Mouse (Mus musculus) urinary bladder, adult 2 months (tissue): ENCODE data around the gene Gprin1. TPM values are rescaled to one million over a fixed set of nuclear protein-coding genes. Genes with fewer than 3 reads are reported as not detected.
"Not testable (repeated sequence)": the region's sequence is repeated elsewhere in the genome, so short reads cannot be mapped to it uniquely, and the experiment has no call there.

Experiments
- DNase-seq: peaks from one replicate; pipeline ENCODE4 v3.0.0; 2022; ENCODE audit warnings: low spot score
- polyA plus RNA-seq: library from polyadenylated mRNA; depleted of rRNA; stranded (reverse); fragments of >200 nt; gene quantifications from 2 replicates; pipeline ENCODE4 v1.2.3, GENCODE M21; 2012; rRNA removed

The Gprin1 gene
- 0.07 and 0.10 TPM in 2 replicates for polyA plus RNA-seq

GRCm38 (mm10) chr13:54749864-54750411, at the start of gene Gprin1:
Gprin1 (minus strand) TSS chr13:54749874.
- DNase-seq: no peak

DNA sequence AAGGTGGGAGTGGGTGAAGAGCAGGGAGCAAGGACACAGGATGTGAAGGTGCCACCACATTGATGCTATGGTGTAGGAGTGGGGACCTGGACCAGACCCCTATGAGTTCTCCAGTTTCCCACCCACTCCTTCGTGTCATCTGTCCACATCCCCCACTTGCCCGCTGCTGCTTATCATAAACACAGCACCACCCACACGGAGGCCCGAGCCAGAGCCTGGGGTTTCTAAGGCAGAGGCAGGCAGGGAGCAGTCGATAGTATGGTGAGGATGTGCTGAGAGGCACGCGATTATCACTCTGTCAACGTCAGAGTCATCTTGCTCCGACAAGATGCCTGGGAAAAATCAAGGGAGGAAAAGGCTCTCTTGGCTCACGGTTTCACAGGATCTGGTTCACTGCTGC, 49.1 kb upstream of the Gprin1 start:
- no peak for DNase-seq

- no peak for DNase-seq
Measured at GRCm38 (mm10) chr13:54797861-54798643, 48.4 kb upstream of the Gprin1 start.

GRCm38 (mm10) chr13:54797356-54797755, 47.7 kb upstream of the Gprin1 start:
- DNase-seq: no peak

GRCm38 (mm10) chr13:54794843-54795242, 45.2 kb upstream of the Gprin1 start:
- no peak for DNase-seq

- DNase-seq: no peak
Measured at GRCm38 (mm10) chr13:54794002-54794577, 44.4 kb upstream of the Gprin1 start.

DNA sequence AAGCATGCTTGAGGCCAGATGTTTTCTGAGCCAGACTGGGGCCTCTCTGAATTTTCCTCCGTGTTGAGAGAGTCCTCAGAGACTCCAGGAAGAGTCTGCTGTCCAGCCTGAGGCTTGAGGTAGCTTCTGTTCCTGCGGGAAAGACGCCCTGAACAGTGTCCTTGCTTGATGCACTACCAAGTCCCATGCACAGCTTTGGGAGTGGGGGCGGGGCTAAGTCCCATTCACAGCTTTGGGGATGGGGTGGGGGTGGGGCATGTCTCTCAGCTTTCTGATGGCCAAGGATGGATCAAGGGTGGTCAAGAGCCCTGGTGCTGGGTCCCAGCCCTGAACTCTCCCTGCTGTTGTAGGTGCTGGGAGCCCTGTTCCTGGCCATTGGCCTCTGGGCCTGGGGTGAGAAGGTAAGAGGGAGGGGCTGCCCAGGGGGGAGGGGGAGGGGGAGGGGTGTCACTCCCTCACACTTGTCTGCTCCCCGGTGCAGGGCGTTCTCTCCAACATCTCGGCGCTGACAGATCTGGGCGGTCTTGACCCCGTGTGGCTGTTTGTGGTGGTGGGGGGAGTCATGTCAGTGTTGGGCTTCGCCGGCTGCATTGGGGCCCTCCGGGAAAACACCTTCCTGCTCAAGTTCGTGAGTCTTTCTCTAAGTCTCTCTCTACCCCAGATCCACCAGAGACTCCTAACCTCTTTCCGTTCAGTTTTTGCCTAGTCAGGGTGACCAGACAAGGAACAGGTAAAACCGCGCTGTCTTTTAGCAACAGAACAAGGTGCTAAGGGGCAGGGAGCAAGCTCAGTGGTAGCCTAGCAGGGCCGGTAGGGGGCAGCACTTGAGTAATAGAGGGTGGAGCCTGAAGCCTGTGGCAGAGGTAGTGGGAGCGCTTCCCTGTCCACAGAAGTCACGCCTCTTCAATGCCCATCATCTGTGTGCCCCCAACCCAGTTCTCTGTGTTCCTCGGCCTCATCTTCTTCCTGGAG, 42.9 kb upstream of the Gprin1 start:
- no peak for DNase-seq

DNA sequence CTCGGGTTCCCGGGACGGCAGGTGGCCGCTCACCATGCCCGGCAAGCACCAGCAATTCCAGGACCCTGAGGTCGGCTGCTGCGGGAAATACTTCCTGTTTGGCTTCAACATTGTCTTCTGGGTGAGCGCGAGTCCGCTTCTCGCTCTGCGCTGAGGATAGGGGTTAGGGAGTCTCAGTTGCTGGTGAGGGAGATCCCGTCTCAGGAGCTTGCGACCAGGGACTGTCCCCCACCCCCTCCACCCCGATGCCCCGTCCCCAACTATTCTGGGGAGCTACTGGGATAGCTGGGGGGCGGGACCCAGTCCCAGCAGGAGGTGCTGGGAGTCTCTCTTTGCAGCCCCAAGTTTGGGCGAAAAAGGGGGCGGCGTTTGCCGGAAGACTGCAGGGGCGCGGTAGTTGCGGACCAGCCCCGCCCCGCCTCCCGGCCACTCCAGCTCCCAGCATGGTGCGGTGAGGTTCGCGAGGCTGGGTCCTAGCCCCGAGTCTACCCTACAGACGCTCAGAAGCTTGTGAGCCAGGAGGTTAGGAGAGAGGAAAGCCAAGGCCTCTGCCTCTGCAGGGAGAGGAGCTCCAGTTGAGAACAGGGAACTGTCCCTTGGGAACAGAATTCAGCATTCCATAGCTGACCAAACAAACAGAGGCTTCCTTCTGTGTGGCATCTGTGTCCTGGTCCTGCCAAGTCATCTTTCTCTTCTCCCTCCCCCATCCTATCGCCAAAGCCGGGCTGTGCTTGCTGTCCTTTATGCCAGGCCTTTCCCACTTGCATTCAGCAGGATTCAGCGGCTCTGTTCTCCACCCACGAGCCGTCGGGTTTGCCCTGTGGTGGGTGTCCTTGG, 40.1 kb upstream of the Gprin1 start:
- DNase-seq: peak; percentile 52

DNA sequence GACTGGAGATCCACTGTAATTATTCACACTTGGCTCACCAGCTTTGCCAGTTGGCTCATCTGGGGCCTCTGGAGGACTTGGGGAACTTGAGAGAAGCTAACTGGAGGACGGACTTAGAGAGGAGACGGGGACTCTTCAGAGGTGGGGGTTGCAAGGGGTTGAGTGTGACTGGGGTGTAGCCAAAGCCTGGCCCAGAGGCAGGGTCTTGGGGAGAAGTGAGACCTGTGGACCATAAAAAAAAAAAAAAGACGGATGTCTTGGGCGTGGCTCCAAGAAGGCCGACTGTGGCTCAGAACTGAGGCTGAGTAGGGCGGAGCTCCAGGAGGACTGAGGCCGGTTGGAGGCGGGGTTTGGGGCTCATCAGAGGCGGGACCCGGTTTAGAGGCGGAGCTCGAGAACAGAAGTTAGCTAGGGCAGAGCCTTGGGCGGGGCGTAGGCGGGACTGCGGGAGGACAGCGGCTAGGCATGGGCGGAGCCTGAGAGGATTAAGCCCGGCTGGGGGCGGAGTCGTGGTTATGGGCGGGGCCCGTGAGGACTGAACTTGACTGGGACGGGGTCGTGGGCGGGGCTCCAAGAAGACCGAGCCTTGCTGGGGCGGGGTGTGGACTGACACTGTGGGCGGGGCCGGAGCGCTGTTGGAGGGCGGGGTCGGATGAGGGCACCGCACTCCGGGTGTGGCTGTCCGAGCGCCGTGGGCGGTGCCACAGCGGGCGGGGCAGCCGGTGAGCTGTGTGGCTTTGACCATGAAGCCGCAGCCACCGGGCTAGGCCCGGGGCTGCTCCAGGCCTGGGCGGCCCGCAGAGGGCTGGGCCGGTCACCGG, 39.3 kb upstream of the Gprin1 start, which contains the start of gene Tspan17:
Gene Tspan17 (plus strand): TSS at position 638 of the 821 bp plus-strand sequence.
- DNase-seq: peak; percentile 83

DNA sequence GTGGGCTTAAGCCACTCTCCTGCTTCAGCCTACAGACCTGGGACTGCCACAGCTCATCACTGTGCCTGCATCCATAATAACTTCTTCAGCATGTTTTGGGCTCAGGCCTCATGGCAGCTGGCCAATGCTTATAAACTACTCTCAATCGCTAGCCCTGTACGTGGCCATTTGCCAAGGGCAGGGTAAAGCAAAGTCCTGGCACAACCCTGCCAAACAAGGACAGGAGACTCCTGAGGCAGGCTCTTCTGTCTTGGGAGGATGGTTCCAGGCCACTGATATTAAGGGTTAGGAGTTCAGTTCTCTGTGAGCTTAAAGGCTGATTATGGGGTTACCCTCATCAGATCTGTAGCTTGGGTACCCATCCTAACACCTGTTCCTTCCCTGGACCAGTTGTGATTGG, 37.9 kb upstream of the Gprin1 start:
- not testable (repeated sequence) for DNase-seq

GRCm38 (mm10) chr13:54783698-54784097, 34.0 kb upstream of the Gprin1 start, which contains the start of gene Eif4e1b:
Eif4e1b (plus strand) TSS chr13:54783998.
- no peak for DNase-seq

GRCm38 (mm10) chr13:54783235-54783634, 33.6 kb upstream of the Gprin1 start:
- DNase-seq: no peak

GRCm38 (mm10) chr13:54781086-54781485, 31.4 kb upstream of the Gprin1 start:
- no peak for DNase-seq

DNA sequence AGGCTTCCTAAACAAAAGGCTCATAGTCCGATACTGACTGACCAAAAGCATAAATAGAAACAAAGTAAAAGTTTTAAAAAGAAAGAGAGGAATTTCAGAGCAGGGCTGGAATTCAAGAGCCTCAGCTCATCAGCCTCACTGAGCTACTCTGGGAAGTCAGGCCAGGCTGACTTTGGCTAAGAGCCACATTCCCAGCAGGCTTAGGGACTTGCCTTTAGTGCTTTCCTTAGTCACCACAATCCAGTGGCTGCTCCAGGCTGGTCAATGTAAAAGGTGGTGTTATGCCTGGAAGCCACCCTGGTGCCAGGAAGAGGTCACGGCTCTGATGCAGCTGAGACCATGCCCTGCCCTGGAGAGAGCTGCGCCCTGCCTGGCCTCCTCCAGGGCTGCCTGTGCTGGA, 30.9 kb upstream of the Gprin1 start:
- no peak for DNase-seq

DNA sequence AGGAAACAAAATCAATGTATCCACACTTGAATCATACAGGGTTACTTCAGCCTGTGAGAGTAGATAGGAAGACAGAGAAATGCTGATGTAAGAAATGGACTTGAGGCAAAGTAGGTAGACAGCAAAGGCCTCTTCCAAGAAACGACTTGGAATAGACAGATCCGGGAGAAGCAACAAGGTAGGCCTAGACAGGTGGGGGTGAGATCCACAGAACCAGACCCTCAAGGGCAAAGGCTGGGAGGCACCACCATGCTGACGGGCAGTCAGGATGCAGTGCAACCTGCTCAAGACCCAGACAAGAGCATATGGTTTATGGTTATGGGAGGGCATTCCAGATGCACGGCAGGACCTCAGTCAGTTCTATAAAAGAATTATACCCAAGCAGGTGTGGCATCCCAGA, 17.3 kb upstream of the Gprin1 start:
- no peak for DNase-seq

GRCm38 (mm10) chr13:54766192-54766768, 16.6 kb upstream of the Gprin1 start, which contains the start of gene Sncb:
Sncb (minus strand) TSS chr13:54766595.
- DNase-seq: no peak

- no peak for DNase-seq
Measured at GRCm38 (mm10) chr13:54765281-54766191, 15.9 kb upstream of the Gprin1 start.

- no peak for DNase-seq
Measured at GRCm38 (mm10) chr13:54760906-54761305, 11.2 kb upstream of the Gprin1 start.
